Mouse (Mus musculus) liver, embryonic 14.5 days (tissue): Measurements from ENCODE around the gene Tas2r135. TPM values are rescaled to one million over a fixed set of nuclear protein-coding genes. Genes with fewer than 3 reads are reported as not detected.

ENCODE experiments used
- ATAC-seq: fragments of 200-750 bp; cut with Nextera tagmentation; 2 replicates; pipeline ENCODE4 v1.8.0; 2017; ENCODE audit warnings: moderate number of reproducible peaks, mild to moderate bottlenecking, moderate library complexity; ENCODE audit not compliant: insufficient read depth
- DNase-seq, 3 experiments: peaks; one replicate each; pipeline ENCODE4 v3.0.0-alpha.2; 2012 to 2013; ENCODE audit warnings: low read depth in 3 of 3, low spot score in 3 of 3
- H3K27ac ChIP-seq: fragments of 300-500 bp; sonication (generic); 2 replicates; pipeline ENCODE4 v1.5.1; 2014; ENCODE audit warnings: moderate library complexity, mild to moderate bottlenecking, control low read depth, inconsistent platforms
- H3K27me3 ChIP-seq: fragments of 300-500 bp; sonication (generic); 2 replicates; pipeline ENCODE4 v1.6.1; 2014; ENCODE audit warnings: mild to moderate bottlenecking, low read length, moderate library complexity; ENCODE audit not compliant: control insufficient read depth, insufficient read depth
- H3K36me3 ChIP-seq: fragments of 300-500 bp; sonication (generic); replicated peaks from 2 replicates; pipeline ENCODE4 v1.6.1; 2014; ENCODE audit warnings: low read depth; ENCODE audit not compliant: control insufficient read depth, insufficient read depth
- H3K4me1 ChIP-seq, 2 experiments: fragments of 200-500 bp in 1 of 2; fragments of 300-500 bp in 1 of 2; sonication (generic) in 1 of 2; replicated peaks; 2 replicates each; pipeline ENCODE4 v1.6.1; 2012 to 2014; ENCODE audit warnings: antibody characterized with exemption in 1 of 2, inconsistent platforms in 1 of 2, low read length in 1 of 2; ENCODE audit not compliant: control insufficient read depth in 2 of 2, insufficient read depth in 2 of 2
- H3K4me2 ChIP-seq: fragments of 300-500 bp; sonication (generic); 2 replicates; pipeline ENCODE4 v1.6.1; 2014; ENCODE audit warnings: low read depth, mild to moderate bottlenecking, control low read depth, moderate library complexity
- H3K4me3 ChIP-seq, 2 experiments: fragments of 200-500 bp in 1 of 2; fragments of 300-500 bp in 1 of 2; sonication (generic) in 1 of 2; 2 replicates each; pipeline ENCODE4 v1.5.1; 2012 to 2014; ENCODE audit warnings: low read depth in 2 of 2, low read length in 2 of 2, mild to moderate bottlenecking in 2 of 2, control low read depth in 1 of 2, inconsistent platforms in 1 of 2, moderate library complexity in 1 of 2; ENCODE audit not compliant: insufficient read depth in 1 of 2
- H3K9ac ChIP-seq: fragments of 300-500 bp; sonication (generic); replicated peaks from 2 replicates; pipeline ENCODE4 v1.6.1; 2014; ENCODE audit warnings: mild to moderate bottlenecking, control low read depth, moderate library complexity
- H3K9me3 ChIP-seq: fragments of 300-500 bp; sonication (generic); 2 replicates; pipeline ENCODE4 v1.6.1; 2016; ENCODE audit warnings: low read length, mixed read lengths; ENCODE audit not compliant: control insufficient read depth
- CTCF ChIP-seq: IDR thresholded peaks from 2 replicates; pipeline ENCODE4 v1.5.1; 2016; ENCODE audit warnings: antibody characterized with exemption, low read depth, control low read depth
- EP300 ChIP-seq: IDR thresholded peaks from 2 replicates; pipeline ENCODE4 v1.6.1; 2016; ENCODE audit warnings: antibody characterized with exemption, low read depth
- WGBS: fragments of 180-500 bp; shearing (Covaris S2); extraction: QIAGEN DNeasy Blood & Tissue Kit; methylation state at CpG from one replicate; pipeline ENCODE4 v1.1.7; 2014; ENCODE audit not compliant: insufficient replicate concordance; 5-methylcytosine and 5-hydroxymethylcytosine counted together
- polyA plus RNA-seq, 2 experiments: library from polyadenylated mRNA; depleted of rRNA in 1 of 2; stranded (reverse) in 1 of 2; unstranded in 1 of 2; fragments of >200 nt; fragmentation: Nextera tagmentation in 1 of 2; extraction: Ambion mirVana in 1 of 2; gene quantifications; 2 replicates each; pipeline versions ENCODE4 v1.2.1 to v1.2.3; 2012 to 2014

Tas2r135 gene
- polyA plus RNA-seq (2012; rRNA removed) (not detected in 2 replicates), polyA plus RNA-seq (2014; fragmentation: Nextera tagmentation; extraction: Ambion mirVana) (not detected in 2 replicates)

DNA sequence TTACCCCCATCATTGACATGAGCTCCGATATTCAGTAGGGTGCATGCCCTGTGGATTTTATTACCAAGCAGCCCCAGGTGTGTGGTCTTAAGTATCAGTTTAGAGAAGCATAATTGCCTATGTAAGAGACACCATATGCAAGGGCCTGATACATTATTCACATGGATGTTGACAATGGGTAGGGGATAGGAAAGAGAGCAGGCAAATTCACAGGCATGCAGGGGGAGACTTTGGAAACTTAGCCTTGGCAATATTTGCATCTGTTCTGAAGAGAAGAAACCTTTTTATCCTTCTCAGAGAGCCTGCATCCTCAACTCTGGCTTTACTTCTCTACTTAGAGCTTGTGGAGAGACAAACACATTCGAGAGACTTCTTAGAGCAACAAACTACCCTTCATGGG is at the start of gene Tas2r135:
Gene Tas2r135 (plus strand): TSS at position 301 of the 400 bp plus-strand sequence.
- Histone ChIP-seq H3K9ac (no peak within 1 kb of the TSS), H3K4me3 (no peak within 1 kb of the TSS), H3K36me3 (no peaks in the 10 kb centered on the region), H3K4me2 (no peak within 1 kb of the TSS), H3K27me3 (no peaks in the 10 kb centered on the region), H3K27ac (no peak within 1 kb of the TSS), H3K9me3 (no peaks in the 10 kb centered on the region), H3K4me1 (no peaks in the 10 kb centered on the region)
- WGBS: 65% methylated on average over 2 of the region's 2 CpGs
- DNase-seq (no peak), ATAC-seq (no peak)
- TF ChIP-seq EP300 (no peak), CTCF (no peak)

DNA sequence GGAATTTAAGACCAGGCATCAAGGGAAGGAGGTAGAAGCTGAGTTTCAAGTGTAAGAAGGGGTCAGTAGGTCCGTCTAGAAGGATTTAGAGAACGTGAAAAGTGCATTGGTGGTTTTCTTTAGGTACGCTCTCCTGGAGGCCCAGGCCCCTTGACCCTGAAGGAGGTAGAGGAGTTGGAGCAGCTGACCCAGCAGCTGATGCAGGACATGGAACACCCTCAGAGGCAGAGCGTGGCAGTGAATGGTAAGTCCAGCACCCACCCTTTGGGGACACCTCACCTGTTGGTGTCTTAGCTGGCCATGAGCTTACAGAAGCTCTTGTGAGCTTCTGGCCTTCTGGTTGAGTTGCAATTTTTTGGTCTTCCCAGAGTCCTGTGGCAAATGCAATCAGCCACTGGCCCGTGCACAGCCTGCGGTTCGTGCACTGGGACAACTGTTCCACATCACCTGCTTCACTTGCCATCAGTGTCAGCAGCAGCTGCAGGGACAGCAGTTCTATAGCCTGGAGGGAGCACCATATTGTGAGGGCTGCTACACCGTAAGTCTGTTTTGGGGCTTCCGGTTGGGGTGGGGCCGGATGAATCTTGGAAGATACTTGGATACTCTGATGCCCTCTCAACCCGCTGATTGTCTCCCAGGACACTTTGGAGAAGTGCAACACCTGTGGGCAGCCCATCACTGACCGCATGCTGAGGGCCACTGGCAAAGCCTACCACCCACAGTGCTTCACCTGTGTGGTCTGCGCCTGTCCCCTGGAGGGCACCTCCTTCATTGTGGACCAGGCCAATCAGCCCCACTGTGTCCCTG is 49.2 kb upstream of the Tas2r135 start:
- no peaks in the 10 kb centered on the region for H3K9me3 ChIP-seq
- no peak for DNase-seq
- H3K36me3 ChIP-seq: no peaks in the 10 kb centered on the region
- no peak overlapping the region for H3K9ac ChIP-seq
- H3K4me2 ChIP-seq: no peak overlapping the region
- H3K27me3 ChIP-seq: no peaks in the 10 kb centered on the region
- no peak overlapping the region for H3K4me3 ChIP-seq
- ATAC-seq: no peak
- 77% methylated on average over 13 of the region's 13 CpGs for WGBS
- no peak for TF ChIP-seq EP300
- no peak for TF ChIP-seq CTCF
- H3K4me1 ChIP-seq: peaks cover 9 to 40% of the 10 kb centered on the region in 2 experiments
- no peak overlapping the region for H3K27ac ChIP-seq

DNA sequence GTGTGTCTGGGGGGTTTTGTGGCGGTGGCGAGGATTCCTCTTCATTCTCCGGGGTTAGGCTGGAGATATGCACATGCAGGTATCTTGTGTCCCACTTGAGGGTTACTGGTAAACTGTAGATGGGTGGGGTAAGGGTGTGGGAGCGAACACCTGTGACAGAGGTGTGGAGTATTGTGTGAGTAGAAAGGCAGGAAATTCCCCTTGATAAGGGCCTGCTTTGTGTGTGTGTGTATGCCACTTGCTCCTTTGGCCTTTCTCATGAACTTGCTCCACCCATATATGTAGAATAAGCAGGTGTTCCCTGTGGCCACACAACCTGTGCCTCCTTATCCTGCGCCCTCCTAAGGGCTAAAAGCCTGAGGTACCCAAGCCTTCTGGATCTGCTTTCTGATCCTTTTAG is 48.3 kb upstream of the Tas2r135 start:
- ATAC-seq (no peak), DNase-seq (no peak)
- no peaks in the 10 kb centered on the region for H3K27me3 ChIP-seq
- WGBS: 74% methylated on average over 5 of the region's 5 CpGs
- no peak overlapping the region for H3K4me2 ChIP-seq
- H3K36me3 ChIP-seq: no peaks in the 10 kb centered on the region
- peaks cover 4 to 31% of the 10 kb centered on the region in 2 experiments for H3K4me1 ChIP-seq
- H3K4me3 ChIP-seq: no peak overlapping the region
- H3K9ac ChIP-seq: no peak overlapping the region
- no peak overlapping the region for H3K27ac ChIP-seq
- no peaks in the 10 kb centered on the region for H3K9me3 ChIP-seq
- TF ChIP-seq CTCF: no peak
- no peak for TF ChIP-seq EP300

DNA sequence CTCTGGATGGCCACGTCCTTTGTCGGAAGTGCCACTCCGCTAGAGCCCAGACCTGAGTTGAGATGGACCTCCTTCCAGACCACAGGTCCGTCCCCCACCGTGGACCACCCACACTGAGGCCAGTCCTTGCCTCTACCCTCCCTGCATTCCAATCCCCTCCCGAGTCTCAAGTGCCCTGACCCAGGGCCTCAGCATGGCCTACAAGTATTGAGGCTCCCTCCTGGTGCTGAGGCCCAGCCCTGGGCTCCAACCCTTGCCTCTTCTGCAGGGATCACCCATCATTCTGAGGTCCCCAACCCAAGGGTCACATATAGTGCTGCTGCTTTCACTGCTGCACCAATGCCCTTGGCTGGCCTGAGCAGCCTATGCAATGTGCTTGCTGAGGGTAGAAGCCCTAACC is 47.3 kb upstream of the Tas2r135 start:
- DNase-seq: no peak
- WGBS: 75% methylated on average over 6 of the region's 6 CpGs
- no peak for TF ChIP-seq CTCF
- no peak for TF ChIP-seq EP300
- H3K36me3 ChIP-seq: no peaks in the 10 kb centered on the region
- no peak for ATAC-seq
- no peak overlapping the region for H3K9ac ChIP-seq
- no peak overlapping the region for H3K4me2 ChIP-seq
- no peak overlapping the region for H3K27ac ChIP-seq
- H3K4me1 ChIP-seq: peaks cover 0 to 26% of the 10 kb centered on the region in 2 experiments; a peak in 2 of 4 replicates
- H3K9me3 ChIP-seq: no peaks in the 10 kb centered on the region
- H3K4me3 ChIP-seq: no peak overlapping the region
- no peaks in the 10 kb centered on the region for H3K27me3 ChIP-seq

GRCm38 (mm10) chr6:42358901-42359300 is 46.3 kb upstream of the Tas2r135 start:
- no peaks in the 10 kb centered on the region for H3K27me3 ChIP-seq
- WGBS: 82% methylated on average over 12 of the region's 12 CpGs
- H3K4me1 ChIP-seq: peaks cover 0 to 18% of the 10 kb centered on the region in 2 experiments; a peak in 2 of 4 replicates
- no peak overlapping the region for H3K27ac ChIP-seq
- ATAC-seq (no peak), DNase-seq (no peak)
- no peak for TF ChIP-seq CTCF
- TF ChIP-seq EP300: no peak
- H3K4me2 ChIP-seq: no peak overlapping the region
- no peak overlapping the region for H3K9ac ChIP-seq
- no peaks in the 10 kb centered on the region for H3K9me3 ChIP-seq
- H3K4me3 ChIP-seq: no peak overlapping the region
- no peaks in the 10 kb centered on the region for H3K36me3 ChIP-seq
